Mouse (Mus musculus): ENCODE data around the gene Foxl1.

DNA sequence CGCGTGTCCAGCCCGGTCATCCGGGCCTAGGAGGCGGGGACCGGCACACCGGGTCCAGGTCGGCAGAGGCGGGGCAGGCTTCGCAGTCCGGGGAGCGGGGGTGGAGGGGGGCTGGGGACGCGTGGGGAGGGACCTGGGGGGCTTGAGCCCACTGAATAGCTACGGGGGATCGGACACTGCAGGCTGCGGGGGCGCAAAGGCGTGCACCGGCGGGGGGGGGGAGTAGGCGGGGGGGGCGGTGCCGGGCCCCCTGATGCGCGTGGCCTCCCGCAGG is 43.9 kb upstream of the Foxl1 start:
- no peak for TF ChIP-seq CTCF (IDR thresholded peaks at IDR 0.05; ENCODE audit: control insufficient read depth, insufficient read depth, insufficient replicate concordance, low read depth, low read length)
- TF ChIP-seq POLR2A (IDR thresholded peaks at IDR 0.05; ENCODE audit: control insufficient read depth, low read depth, low read length), result no peak

Measured in testis, adult 2 months (tissue).